Mouse (Mus musculus) liver, embryonic 15.5 days (tissue): Measurements from ENCODE around the gene Rabgap1l. TPM values are rescaled to one million over a fixed set of nuclear protein-coding genes. Genes with fewer than 3 reads are reported as not detected.

Experiments
- ATAC-seq: fragments of 200-750 bp; cut with Nextera tagmentation; 2 replicates; pipeline ENCODE4 v1.8.0; 2017; ENCODE audit warnings: moderate number of reproducible peaks, mild to moderate bottlenecking, moderate library complexity; ENCODE audit not compliant: insufficient read depth
- H3K27ac ChIP-seq: fragments of 300-500 bp; sonication (generic); replicated peaks from 2 replicates; pipeline ENCODE4 v1.5.1; 2015; ENCODE audit warnings: mild to moderate bottlenecking, inconsistent platforms
- H3K27me3 ChIP-seq: fragments of 300-500 bp; sonication (generic); 2 replicates; pipeline ENCODE4 v1.6.1; 2015; ENCODE audit warnings: mild to moderate bottlenecking, inconsistent platforms
- H3K36me3 ChIP-seq: fragments of 300-500 bp; sonication (generic); replicated peaks from 2 replicates; pipeline ENCODE4 v1.6.1; 2015; ENCODE audit warnings: moderate library complexity, mild to moderate bottlenecking, inconsistent platforms
- H3K4me1 ChIP-seq: fragments of 300-500 bp; sonication (generic); replicated peaks from 2 replicates; pipeline ENCODE4 v1.6.1; 2015; ENCODE audit warnings: inconsistent platforms
- H3K4me2 ChIP-seq: fragments of 300-500 bp; sonication (generic); 2 replicates; pipeline ENCODE4 v1.6.1; 2015; ENCODE audit warnings: moderate library complexity, mild to moderate bottlenecking, inconsistent platforms
- H3K4me3 ChIP-seq: fragments of 300-500 bp; sonication (generic); replicated peaks from 2 replicates; pipeline ENCODE4 v1.5.1; 2015; ENCODE audit warnings: mild to moderate bottlenecking, inconsistent platforms
- H3K9ac ChIP-seq: fragments of 300-500 bp; sonication (generic); 2 replicates; pipeline ENCODE4 v1.6.1; 2015; ENCODE audit warnings: moderate library complexity, mild to moderate bottlenecking, inconsistent platforms
- H3K9me3 ChIP-seq: fragments of 300-500 bp; sonication (generic); replicated peaks from 2 replicates; pipeline ENCODE4 v1.6.1; 2016; ENCODE audit warnings: inconsistent platforms
- WGBS: fragments of 180-500 bp; shearing (Covaris S2); methylation state at CpG from one replicate; pipeline ENCODE4 v1.1.7; 2015; ENCODE audit warnings: mixed read lengths; ENCODE audit not compliant: insufficient replicate concordance; 5-methylcytosine and 5-hydroxymethylcytosine counted together
- polyA plus RNA-seq: library from polyadenylated mRNA; unstranded; fragments of >200 nt; fragmentation: Nextera tagmentation; extraction: Ambion mirVana; gene quantifications from 2 replicates; pipeline ENCODE4 v1.2.1, GENCODE M21; 2015

Rabgap1l gene
- polyA plus RNA-seq, 1 experiment from 2014 or later: 26.7 TPM

DNA sequence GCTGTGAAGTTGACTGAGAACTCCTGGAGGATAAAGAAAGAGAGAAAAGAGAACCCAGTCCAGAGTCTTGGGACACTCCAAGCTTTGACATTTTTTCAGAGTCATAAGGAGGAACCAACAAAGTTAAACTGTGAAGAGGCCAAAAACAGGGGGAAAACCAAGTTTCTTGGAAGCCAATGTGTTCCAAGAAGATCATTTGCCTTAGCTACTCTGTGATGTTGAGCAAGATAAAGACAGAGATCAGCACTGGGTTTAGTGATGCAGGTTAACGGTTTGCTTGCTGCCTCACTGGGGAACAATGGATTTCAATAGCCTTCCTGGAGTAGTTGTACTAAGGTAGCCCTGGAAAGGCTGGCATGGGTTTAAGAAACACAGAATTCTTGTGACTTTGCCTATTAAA, 18.9 kb upstream of the Rabgap1l start:
- H3K36me3 ChIP-seq: no peaks in the 10 kb centered on the region
- 0 out of 2 replicates have a peak overlapping the region, but pooled peaks have one; percentile 38 for H3K27ac ChIP-seq
- no peaks in the 10 kb centered on the region for H3K9me3 ChIP-seq
- H3K4me2 ChIP-seq: peak overlapping the region; percentile 14; the same call in 1 of the 2 replicates
- H3K27me3 ChIP-seq: no peaks in the 10 kb centered on the region
- no peak overlapping the region for H3K9ac ChIP-seq
- H3K4me1 ChIP-seq: peaks cover 37% of the 10 kb centered on the region
- peak; percentile 59; the same call in 1 of the 2 replicates for ATAC-seq
- H3K4me3 ChIP-seq: no peak overlapping the region
- WGBS: 13% methylated on average over 1 of the region's 1 CpGs

DNA sequence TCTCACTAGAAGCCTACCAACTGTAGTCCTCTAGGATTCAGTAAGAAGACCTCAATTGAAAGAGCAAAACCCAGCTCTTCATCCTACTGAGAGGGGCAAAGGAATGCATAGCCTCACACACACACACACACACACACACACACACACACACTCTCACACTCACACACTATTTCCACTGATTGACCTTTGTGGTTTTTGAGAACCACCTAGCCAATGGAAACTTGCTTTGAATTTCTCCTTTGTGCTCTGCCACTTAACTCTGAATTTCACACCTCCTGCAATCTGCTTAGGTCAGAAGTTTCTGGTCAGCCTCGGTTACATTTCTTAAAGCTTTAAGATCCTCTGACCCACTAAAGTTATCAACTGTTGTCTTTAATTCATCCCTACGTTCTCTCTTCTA, 12.3 kb upstream of the Rabgap1l start:
- H3K4me2 ChIP-seq: no peak overlapping the region
- H3K4me1 ChIP-seq: no peaks in the 10 kb centered on the region
- 55% methylated on average over 2 of the region's 2 CpGs for WGBS
- no peak overlapping the region for H3K4me3 ChIP-seq
- ATAC-seq: no peak
- H3K36me3 ChIP-seq: no peaks in the 10 kb centered on the region
- no peak overlapping the region for H3K9ac ChIP-seq
- H3K9me3 ChIP-seq: no peaks in the 10 kb centered on the region
- H3K27ac ChIP-seq: no peak overlapping the region
- H3K27me3 ChIP-seq: no peaks in the 10 kb centered on the region

DNA sequence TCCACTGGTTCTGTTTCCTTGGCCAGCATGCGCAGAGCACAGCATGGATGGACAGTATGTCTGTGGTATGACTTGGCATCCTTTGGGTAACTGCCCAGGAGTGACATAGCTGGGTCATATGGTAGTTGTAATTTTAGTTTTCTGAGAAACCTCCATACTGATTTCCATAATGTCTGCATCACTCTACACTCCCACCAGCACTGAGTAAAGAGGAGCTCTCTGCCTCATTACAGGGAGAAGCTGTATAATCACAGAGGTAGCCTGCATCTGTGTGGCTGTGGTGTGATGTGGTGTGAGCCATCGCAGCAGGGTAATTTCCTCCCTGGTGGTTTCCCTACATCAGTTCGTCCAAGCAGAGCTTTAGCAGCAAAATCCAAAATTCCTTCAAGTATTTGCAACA, 7.0 kb upstream of the Rabgap1l start:
- H3K4me1 ChIP-seq: peaks cover 8% of the 10 kb centered on the region
- H3K9me3 ChIP-seq: no peaks in the 10 kb centered on the region
- WGBS: 69% methylated on average over 3 of the region's 3 CpGs
- no peaks in the 10 kb centered on the region for H3K27me3 ChIP-seq
- no peak overlapping the region for H3K4me3 ChIP-seq
- ATAC-seq: no peak
- no peaks in the 10 kb centered on the region for H3K36me3 ChIP-seq
- H3K9ac ChIP-seq: no peak overlapping the region
- no peak overlapping the region for H3K27ac ChIP-seq
- H3K4me2 ChIP-seq: no peak overlapping the region

- 45% methylated on average over 2 of the region's 2 CpGs for WGBS
- no peak overlapping the region for H3K4me3 ChIP-seq
- 0 out of 2 replicates have a peak overlapping the region, but pooled peaks have one; percentile 4 for H3K9ac ChIP-seq
- H3K4me2 ChIP-seq: no peak overlapping the region
- no peaks in the 10 kb centered on the region for H3K27me3 ChIP-seq
- peak overlapping the region; percentile 97 for H3K27ac ChIP-seq
- no peaks in the 10 kb centered on the region for H3K9me3 ChIP-seq
- no peaks in the 10 kb centered on the region for H3K36me3 ChIP-seq
- H3K4me1 ChIP-seq: peaks cover 32% of the 10 kb centered on the region
- no peak for ATAC-seq
These were observed 2.0 kb upstream of the Rabgap1l start for GRCm38 (mm10) chr1:160795016-160795415.

GRCm38 (mm10) chr1:160793791-160794757, 1.1 kb upstream of the Rabgap1l start:
- peak; percentile 75 for ATAC-seq
- Histone ChIP-seq H3K27ac (peak overlapping the region; percentile 97), H3K4me2 (peak overlapping the region; percentile 74)

GRCm38 (mm10) chr1:160792156-160792685, 790 bp downstream of the Rabgap1l start:
- peak; percentile 63 for ATAC-seq
- H3K36me3 ChIP-seq: no peaks in the 10 kb centered on the region
- WGBS: under 1% methylated on average over 51 of the region's 51 CpGs

More at GRCm38 (mm10) chr1:160793791-160794757, 1.1 kb upstream of the Rabgap1l start:
- H3K4me1 ChIP-seq: peaks cover 35% of the 10 kb centered on the region
- H3K36me3 ChIP-seq: no peaks in the 10 kb centered on the region
- no peak overlapping the region; the same call in 1 of the 2 replicates for H3K4me3 ChIP-seq
- H3K9me3 ChIP-seq: no peaks in the 10 kb centered on the region
- H3K9ac ChIP-seq: peak overlapping the region; percentile 31
- H3K27me3 ChIP-seq: no peaks in the 10 kb centered on the region
- WGBS: 29% methylated on average over 13 of the region's 13 CpGs

DNA sequence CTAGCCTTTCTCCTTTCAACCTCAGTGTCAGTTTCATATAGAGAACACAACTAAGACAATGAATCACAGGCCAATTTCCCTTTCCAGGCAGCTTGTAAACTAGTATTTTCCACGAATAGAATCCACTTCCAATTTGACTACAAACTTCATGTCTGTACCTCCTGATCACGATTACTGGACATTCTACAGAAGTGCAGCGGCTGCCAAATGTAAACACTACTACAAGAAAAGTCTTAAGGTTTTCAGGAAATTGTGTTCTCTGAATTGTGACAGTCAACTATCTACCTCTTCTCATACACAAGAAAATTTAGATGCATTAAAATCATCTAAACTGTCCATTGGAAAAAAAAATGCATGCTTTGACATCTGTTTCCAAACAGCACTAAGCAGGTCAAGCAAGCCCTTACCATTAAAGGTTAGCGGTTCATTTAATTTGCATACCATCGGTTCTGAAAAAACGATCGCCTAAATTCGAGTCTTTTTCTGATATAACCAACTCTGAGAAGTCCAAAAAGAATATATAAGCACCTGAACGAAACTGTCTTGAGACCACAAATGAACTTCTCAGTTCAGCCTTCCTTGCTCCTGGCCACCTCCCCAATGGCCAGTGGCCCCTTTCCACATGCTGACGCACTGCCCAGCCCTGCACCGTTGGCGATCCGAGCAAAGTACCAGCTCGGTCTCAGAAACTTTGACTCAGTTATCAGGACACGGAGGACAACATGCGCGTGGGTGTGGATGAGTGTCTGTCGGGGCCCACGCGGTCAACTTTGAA, 1.4 kb downstream of the Rabgap1l start:
- 3% methylated on average over 20 of the region's 20 CpGs for WGBS
- no peaks in the 10 kb centered on the region for H3K27me3 ChIP-seq
- H3K4me2 ChIP-seq: peak overlapping the region; percentile 74
- peaks cover 50% of the 10 kb centered on the region for H3K4me1 ChIP-seq
- H3K27ac ChIP-seq: peak overlapping the region; percentile 97
- H3K4me3 ChIP-seq: peak overlapping the region; percentile 98
- ATAC-seq: peak; percentile 19
- no peaks in the 10 kb centered on the region for H3K9me3 ChIP-seq
- H3K36me3 ChIP-seq: no peaks in the 10 kb centered on the region
- peak overlapping the region; percentile 99 for H3K9ac ChIP-seq

More at GRCm38 (mm10) chr1:160792156-160792685, 790 bp downstream of the Rabgap1l start:
- peak overlapping the region; percentile 98 for H3K4me3 ChIP-seq
- H3K4me1 ChIP-seq: peaks cover 45% of the 10 kb centered on the region
- no peaks in the 10 kb centered on the region for H3K9me3 ChIP-seq
- peak overlapping the region; percentile 97 for H3K27ac ChIP-seq
- H3K4me2 ChIP-seq: peak overlapping the region; percentile 74
- peak overlapping the region; percentile 99 for H3K9ac ChIP-seq
- no peaks in the 10 kb centered on the region for H3K27me3 ChIP-seq

- Histone ChIP-seq H3K9me3 (no peaks in the 10 kb centered on the region), H3K4me2 (0 out of 2 replicates have a peak overlapping the region, but pooled peaks have one; percentile 2), H3K9ac (no peak overlapping the region), H3K27ac (0 out of 2 replicates have a peak overlapping the region, but pooled peaks have one; percentile 11), H3K4me3 (peak overlapping the region; percentile 98; the same call in 1 of the 2 replicates), H3K36me3 (no peaks in the 10 kb centered on the region), H3K27me3 (no peaks in the 10 kb centered on the region), H3K4me1 (peaks cover 58% of the 10 kb centered on the region)
- ATAC-seq: no peak
These were observed 2.4 kb downstream of the Rabgap1l start for GRCm38 (mm10) chr1:160790630-160791029.

GRCm38 (mm10) chr1:160789876-160790275, 3.1 kb downstream of the Rabgap1l start:
- WGBS: 74% methylated on average over 3 of the region's 3 CpGs

GRCm38 (mm10) chr1:160787926-160788325, 5.1 kb downstream of the Rabgap1l start:
- Histone ChIP-seq H3K4me1 (peaks cover 44% of the 10 kb centered on the region), H3K4me3 (no peak overlapping the region), H3K36me3 (no peaks in the 10 kb centered on the region), H3K27me3 (no peaks in the 10 kb centered on the region), H3K9ac (no peak overlapping the region), H3K4me2 (peak overlapping the region; percentile 41), H3K27ac (no peak overlapping the region), H3K9me3 (no peaks in the 10 kb centered on the region)
- 14% methylated on average over 1 of the region's 1 CpGs for WGBS
- ATAC-seq: no peak

More at GRCm38 (mm10) chr1:160789876-160790275, 3.1 kb downstream of the Rabgap1l start:
- ATAC-seq: no peak
- H3K9me3 ChIP-seq: no peaks in the 10 kb centered on the region
- no peaks in the 10 kb centered on the region for H3K36me3 ChIP-seq
- peaks cover 53% of the 10 kb centered on the region for H3K4me1 ChIP-seq
- no peak overlapping the region for H3K4me2 ChIP-seq
- no peak overlapping the region for H3K27ac ChIP-seq
- no peak overlapping the region for H3K4me3 ChIP-seq
- H3K27me3 ChIP-seq: no peaks in the 10 kb centered on the region
- H3K9ac ChIP-seq: no peak overlapping the region
